Mouse (Mus musculus): ENCODE data around the gene Setd1a. TPM values are rescaled to one million over a fixed set of nuclear protein-coding genes. Genes with fewer than 3 reads are reported as not detected.
A peak's percentile ranks its signal among the peaks of the same experiment; 100 is the strongest.
"Not testable (repeated sequence)": the region's sequence is repeated elsewhere in the genome, so short reads cannot be mapped to it uniquely, and the experiment has no call there.

Setd1a gene
- total and polyA plus RNA-seq, 3 experiments, result 9.1 to 104 (median 103) TPM

DNA sequence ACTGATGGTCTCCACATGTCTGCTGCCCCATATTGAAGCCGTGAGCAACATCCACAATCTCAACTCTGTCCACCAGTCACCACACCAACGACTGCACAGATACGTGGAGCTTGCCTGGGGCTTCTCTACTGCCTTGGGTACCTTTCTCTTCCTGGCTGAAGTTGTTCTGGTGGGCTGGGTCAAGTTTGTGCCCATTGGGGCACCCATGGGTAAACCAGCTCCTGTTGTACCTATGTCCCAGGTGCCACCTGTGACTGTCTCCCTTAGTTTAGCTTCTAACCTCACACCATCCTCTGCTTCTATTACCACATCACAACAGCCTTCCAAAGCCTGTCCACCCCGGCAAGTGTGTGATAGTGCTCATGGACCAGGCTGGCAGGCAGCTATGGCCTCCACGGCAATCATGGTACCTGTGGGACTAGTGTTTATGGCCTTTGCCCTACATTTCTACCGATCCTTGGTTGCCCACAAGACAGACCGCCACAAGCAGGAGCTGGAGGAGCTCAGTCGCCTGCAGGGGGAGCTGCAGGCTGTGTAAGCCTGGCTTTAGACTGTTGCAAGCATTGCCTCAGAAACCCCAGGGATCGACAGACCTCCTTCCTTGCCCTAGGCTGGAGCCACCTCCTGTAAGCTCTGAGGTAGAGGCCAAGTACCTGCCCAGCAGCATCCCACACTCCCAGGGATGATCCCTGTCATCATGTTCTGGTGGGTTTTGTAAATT, 2.6 kb upstream of the Setd1a start:
- TF ChIP-seq TAL1 (conservative IDR thresholded peaks at IDR 0.05; ENCODE audit: low read depth, low read length), result no peak
- no peak for TF ChIP-seq POLR2AphosphoS5 (IDR thresholded peaks at IDR 0.05; ENCODE audit: insufficient replicate concordance, low read depth, low read length)
- TF ChIP-seq CTCF (IDR thresholded peaks at IDR 0.05; ENCODE audit: low read depth, low read length), result peak; percentile 83
- no peak for ATAC-seq (ENCODE audit: extremely low read depth, insufficient number of reproducible peaks, low FRiP score, poor library complexity, severe bottlenecking)
- peaks cover 78% of the 10 kb centered on the region for H3K4me1 ChIP-seq (ENCODE audit: insufficient read depth, low read depth, low read length)
- H3K9me3 ChIP-seq (replicated peaks), result no peaks in the 10 kb centered on the region
- DNase-seq (ENCODE audit: low spot score), result peak; percentile 56
- H3K27me3 ChIP-seq (ENCODE audit: insufficient read depth, low read length), result no peaks in the 10 kb centered on the region
- no peak overlapping the region for H3K4me3 ChIP-seq (ENCODE audit: low read depth, low read length)
- H3K36me3 ChIP-seq (replicated peaks), result peaks cover 49% of the 10 kb centered on the region

DNA sequence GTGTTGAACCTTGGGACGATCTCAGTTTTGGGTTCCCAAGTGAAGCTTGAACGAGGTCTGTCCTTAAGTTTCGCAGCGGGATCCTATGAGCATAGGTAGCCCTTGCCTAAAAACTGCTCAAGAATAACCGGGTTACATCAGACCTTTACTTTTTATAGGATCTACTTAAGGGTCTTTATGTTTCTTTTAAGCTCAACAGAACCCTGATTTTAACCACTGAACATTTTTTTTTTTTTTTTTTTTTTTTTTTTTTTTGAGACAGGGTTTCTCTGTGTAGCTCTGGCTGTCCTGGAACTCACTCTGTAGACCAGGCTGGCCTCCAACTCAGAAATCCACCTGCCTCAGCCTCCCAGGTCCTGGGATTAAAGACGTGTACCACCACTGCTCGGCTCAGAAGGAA, 633 bp upstream of the Setd1a start:
- Histone ChIP-seq H3K36me3 (replicated peaks) (peaks cover 69% of the 10 kb centered on the region), H3K4me3 (ENCODE audit: low read depth, low read length) (peak overlapping the region; percentile 82), H3K4me1 (ENCODE audit: insufficient read depth, low read depth, low read length) (peaks cover 77% of the 10 kb centered on the region)
- not testable (repeated sequence) for H3K9me3 ChIP-seq (replicated peaks); H3K27me3 ChIP-seq (ENCODE audit: insufficient read depth, low read length); ATAC-seq (ENCODE audit: extremely low read depth, insufficient number of reproducible peaks, low FRiP score, poor library complexity, severe bottlenecking); DNase-seq (ENCODE audit: low spot score)

DNA sequence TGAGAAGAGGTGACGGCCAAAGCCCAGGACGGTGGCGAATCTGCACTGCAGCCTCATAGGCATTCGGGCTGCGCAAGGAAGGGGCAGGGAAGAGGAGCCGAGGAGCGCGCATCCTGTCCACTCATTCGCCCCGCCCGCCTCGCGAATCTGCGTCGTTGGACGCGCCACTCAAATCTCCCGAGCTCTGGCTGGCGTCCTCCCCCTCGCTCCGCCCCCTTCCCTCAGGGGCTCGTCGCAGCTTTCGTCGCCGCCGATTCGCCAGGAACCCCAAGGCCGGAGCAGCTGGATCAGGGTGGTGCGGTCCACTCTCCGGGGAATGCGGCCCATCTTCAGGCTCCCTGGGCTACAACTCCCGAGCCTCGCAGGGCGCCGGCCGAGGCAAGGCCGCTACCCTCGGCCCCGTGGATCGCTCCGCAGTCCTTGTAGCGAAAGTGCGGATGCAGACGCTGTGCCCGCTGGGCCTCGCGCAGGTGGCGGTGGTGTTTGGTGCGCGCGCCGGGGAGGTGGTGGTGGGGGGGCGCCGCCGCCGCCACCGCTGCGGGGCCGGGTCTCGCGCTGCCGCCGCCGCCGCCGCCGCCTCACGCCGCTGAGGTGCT, 506 bp downstream of the Setd1a start:
- Histone ChIP-seq H3K9me3 (replicated peaks) (no peaks in the 10 kb centered on the region), H3K36me3 (replicated peaks) (peaks cover 70% of the 10 kb centered on the region), H3K27me3 (ENCODE audit: insufficient read depth, low read length) (no peaks in the 10 kb centered on the region), H3K4me3 (ENCODE audit: low read depth, low read length) (peak overlapping the region; percentile 82), H3K4me1 (ENCODE audit: insufficient read depth, low read depth, low read length) (peaks cover 71% of the 10 kb centered on the region)
- no peak for TF ChIP-seq GATA1 (IDR thresholded peaks at IDR 0.05; ENCODE audit: borderline replicate concordance, low read length)
- TF ChIP-seq GATA2 (IDR thresholded peaks at IDR 0.05; ENCODE audit: borderline replicate concordance, low read depth, low read length), result no peak
- no peak for TF ChIP-seq TAL1 (conservative IDR thresholded peaks at IDR 0.05; ENCODE audit: low read depth, low read length)
- no peak for TF ChIP-seq POLR2AphosphoS5 (IDR thresholded peaks at IDR 0.05; ENCODE audit: insufficient replicate concordance, low read depth, low read length)
- TF ChIP-seq CTCF (IDR thresholded peaks at IDR 0.05; ENCODE audit: low read depth, low read length), result no peak
- DNase-seq (ENCODE audit: low spot score), result peak; percentile 87
- ATAC-seq (ENCODE audit: extremely low read depth, insufficient number of reproducible peaks, low FRiP score, poor library complexity, severe bottlenecking), result peak; percentile 72

DNA sequence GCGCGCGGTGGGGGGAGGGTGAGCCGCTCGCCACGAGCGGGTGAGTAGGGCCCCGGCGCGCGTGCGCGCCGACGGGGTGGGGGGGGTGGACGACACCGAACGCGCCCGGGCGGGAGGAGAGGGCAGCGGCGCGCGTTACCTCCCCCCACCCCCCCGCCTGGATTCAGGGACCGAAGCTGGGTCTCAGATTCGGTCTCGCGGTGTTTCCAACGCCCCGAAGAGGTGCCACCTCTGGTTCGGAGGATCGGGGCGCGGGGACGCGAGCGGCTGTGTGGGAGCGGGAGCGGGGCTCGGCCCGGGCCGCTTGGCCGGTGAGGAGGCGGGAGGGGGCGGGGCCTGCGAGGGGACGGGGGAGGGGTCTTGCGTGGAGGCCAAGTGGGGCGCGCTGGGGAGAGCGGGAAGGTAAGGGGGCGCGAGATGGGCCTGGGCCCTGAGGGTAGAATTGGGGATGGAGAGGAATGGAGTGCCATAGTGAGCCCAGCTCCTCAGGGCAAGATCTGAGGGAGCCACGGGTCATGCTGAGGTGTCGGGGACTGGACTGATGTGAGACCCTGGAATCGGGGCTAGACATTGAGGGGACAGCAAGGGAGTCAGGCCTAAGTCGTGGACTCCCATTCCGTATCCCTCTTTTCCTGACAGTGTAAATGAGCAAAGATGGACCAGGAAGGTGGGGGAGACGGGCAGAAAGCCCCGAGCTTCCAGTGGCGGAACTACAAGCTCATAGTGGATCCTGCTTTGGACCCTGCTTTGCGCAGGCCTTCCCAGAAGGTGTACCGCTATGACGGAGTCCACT, 1.2 kb downstream of the Setd1a start:
- TF ChIP-seq GATA1 (IDR thresholded peaks at IDR 0.05; ENCODE audit: borderline replicate concordance, low read length), result no peak
- no peak for TF ChIP-seq GATA2 (IDR thresholded peaks at IDR 0.05; ENCODE audit: borderline replicate concordance, low read depth, low read length)
- no peak for TF ChIP-seq TAL1 (conservative IDR thresholded peaks at IDR 0.05; ENCODE audit: low read depth, low read length)
- TF ChIP-seq POLR2AphosphoS5 (IDR thresholded peaks at IDR 0.05; ENCODE audit: insufficient replicate concordance, low read depth, low read length), result no peak
- peaks cover 74% of the 10 kb centered on the region for H3K36me3 ChIP-seq (replicated peaks)
- peak overlapping the region; percentile 82 for H3K4me3 ChIP-seq (ENCODE audit: low read depth, low read length)
- no peaks in the 10 kb centered on the region for H3K27me3 ChIP-seq (ENCODE audit: insufficient read depth, low read length)
- ATAC-seq (ENCODE audit: extremely low read depth, insufficient number of reproducible peaks, low FRiP score, poor library complexity, severe bottlenecking) (no peak), DNase-seq (ENCODE audit: low spot score) (no peak)
- peaks cover 69% of the 10 kb centered on the region for H3K4me1 ChIP-seq (ENCODE audit: insufficient read depth, low read depth, low read length)
- no peaks in the 10 kb centered on the region for H3K9me3 ChIP-seq (replicated peaks)

DNA sequence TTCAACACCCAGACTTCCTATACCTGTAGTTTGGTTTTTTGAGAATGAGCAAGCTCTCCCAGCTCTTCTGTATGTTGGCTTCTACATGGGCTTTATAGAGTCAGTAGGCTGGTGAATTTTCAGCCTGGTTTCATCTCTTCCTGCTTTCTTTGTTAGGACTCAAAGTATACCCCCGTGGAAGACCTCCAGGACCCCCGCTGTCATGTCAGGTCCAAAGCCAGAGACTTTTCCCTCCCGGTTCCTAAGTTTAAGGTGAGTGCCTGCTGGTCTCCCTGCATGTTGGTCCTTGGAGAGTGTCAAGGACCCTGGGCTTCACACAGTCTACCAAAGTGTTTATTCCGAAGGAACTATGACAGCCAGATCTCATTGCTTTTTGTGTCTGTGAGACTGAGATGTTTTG, 1.9 kb downstream of the Setd1a start:
- Histone ChIP-seq H3K36me3 (replicated peaks) (peaks cover 74% of the 10 kb centered on the region), H3K9me3 (replicated peaks) (no peaks in the 10 kb centered on the region), H3K4me1 (ENCODE audit: insufficient read depth, low read depth, low read length) (peaks cover 63% of the 10 kb centered on the region), H3K27me3 (ENCODE audit: insufficient read depth, low read length) (no peaks in the 10 kb centered on the region), H3K4me3 (ENCODE audit: low read depth, low read length) (peak overlapping the region; percentile 82)
- no peak for TF ChIP-seq POLR2AphosphoS5 (IDR thresholded peaks at IDR 0.05; ENCODE audit: insufficient replicate concordance, low read depth, low read length)
- TF ChIP-seq TAL1 (conservative IDR thresholded peaks at IDR 0.05; ENCODE audit: low read depth, low read length), result no peak
- no peak for TF ChIP-seq GATA2 (IDR thresholded peaks at IDR 0.05; ENCODE audit: borderline replicate concordance, low read depth, low read length)
- TF ChIP-seq GATA1 (IDR thresholded peaks at IDR 0.05; ENCODE audit: borderline replicate concordance, low read length), result no peak
- no peak for TF ChIP-seq CTCF (IDR thresholded peaks at IDR 0.05; ENCODE audit: low read depth, low read length)
- ATAC-seq (ENCODE audit: extremely low read depth, insufficient number of reproducible peaks, low FRiP score, poor library complexity, severe bottlenecking) (no peak), DNase-seq (ENCODE audit: low spot score) (no peak)

DNA sequence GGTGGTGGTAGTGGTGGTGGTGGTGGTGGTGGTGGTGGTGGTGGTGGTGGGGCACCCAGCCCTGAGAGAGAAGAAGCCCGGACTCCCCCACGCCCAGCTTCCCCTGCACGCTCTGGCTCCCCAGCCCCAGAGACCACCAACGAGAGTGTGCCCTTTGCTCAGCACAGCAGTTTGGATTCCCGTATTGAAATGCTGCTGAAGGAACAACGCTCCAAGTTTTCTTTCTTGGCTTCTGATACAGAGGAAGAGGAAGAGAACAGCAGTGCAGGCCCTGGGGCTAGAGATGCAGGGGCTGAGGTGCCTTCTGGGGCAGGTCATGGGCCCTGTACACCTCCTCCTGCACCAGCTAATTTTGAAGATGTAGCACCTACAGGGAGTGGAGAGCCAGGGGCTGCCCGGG, 8.8 kb downstream of the Setd1a start, which contains the start of gene Gm49388:
Gene Gm49388 (plus strand): TSS at position 301 of the 400 bp plus-strand sequence.
- ATAC-seq (ENCODE audit: extremely low read depth, insufficient number of reproducible peaks, low FRiP score, poor library complexity, severe bottlenecking) (no peak), DNase-seq (ENCODE audit: low spot score) (no peak)
- H3K4me1 ChIP-seq (ENCODE audit: insufficient read depth, low read depth, low read length), result peaks cover 21% of the 10 kb centered on the region
- no peak for TF ChIP-seq GATA1 (IDR thresholded peaks at IDR 0.05; ENCODE audit: borderline replicate concordance, low read length)
- TF ChIP-seq CTCF (IDR thresholded peaks at IDR 0.05; ENCODE audit: low read depth, low read length), result no peak
- TF ChIP-seq GATA2 (IDR thresholded peaks at IDR 0.05; ENCODE audit: borderline replicate concordance, low read depth, low read length), result no peak
- TF ChIP-seq POLR2AphosphoS5 (IDR thresholded peaks at IDR 0.05; ENCODE audit: insufficient replicate concordance, low read depth, low read length), result no peak
- TF ChIP-seq TAL1 (conservative IDR thresholded peaks at IDR 0.05; ENCODE audit: low read depth, low read length), result no peak
- H3K27me3 ChIP-seq (ENCODE audit: insufficient read depth, low read length), result no peaks in the 10 kb centered on the region
- no peak within 1 kb of the TSS for H3K4me3 ChIP-seq (ENCODE audit: low read depth, low read length)
- H3K36me3 ChIP-seq (replicated peaks), result peaks cover 99% of the 10 kb centered on the region
- H3K9me3 ChIP-seq (replicated peaks), result no peaks in the 10 kb centered on the region

All from G1E (cell line).